Mouse (Mus musculus): ENCODE results near the gene Clec2e.
A peak's percentile ranks its signal among the peaks of the same experiment; 100 is the strongest.
"Not testable (repeated sequence)": the region's sequence is repeated elsewhere in the genome, so short reads cannot be mapped to it uniquely, and the experiment has no call there.

Clec2e gene

DNA sequence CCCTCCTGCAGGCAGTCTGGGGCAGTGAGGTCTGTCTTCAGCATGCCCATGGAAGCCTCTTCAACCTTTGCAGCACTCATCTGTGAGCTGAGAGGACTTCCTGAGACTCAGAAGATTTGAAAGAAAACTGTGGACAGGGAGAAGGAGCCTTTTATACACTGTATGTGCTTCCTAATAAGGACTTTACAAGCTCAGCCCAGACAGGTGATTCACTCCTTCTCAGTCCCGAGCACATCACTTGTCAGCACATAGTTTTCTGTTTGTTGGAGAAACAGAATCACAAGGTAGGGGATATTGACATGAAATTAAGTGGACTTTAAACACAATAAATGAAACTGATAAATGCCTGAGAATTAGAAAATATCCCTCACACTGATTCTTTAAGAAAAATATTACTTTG lies at the start of gene Clec2e:
Clec2e (minus strand) TSS at position 120 of the 400 bp plus-strand sequence.
- not testable (repeated sequence) for DNase-seq (ENCODE audit: low read depth)

DNA sequence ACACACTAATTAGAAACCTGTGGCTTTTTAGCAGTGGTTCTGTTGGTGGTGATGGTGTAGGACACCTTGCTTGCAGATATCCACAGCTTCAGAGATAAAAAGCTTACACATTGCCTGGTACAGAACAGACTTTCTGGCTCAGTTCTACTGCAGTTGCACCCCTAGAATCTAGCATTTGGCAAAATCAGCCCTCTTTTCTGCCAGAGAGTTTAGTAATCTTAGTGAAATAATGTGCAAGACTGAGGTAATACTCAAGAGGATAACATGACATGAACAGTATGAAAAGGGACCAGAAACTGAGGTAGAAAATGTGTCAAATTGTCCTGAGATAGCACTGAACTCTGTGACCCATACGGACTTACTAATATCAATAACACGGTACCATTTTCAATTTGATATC lies 46.1 kb upstream of the Clec2e start:
- no peak for DNase-seq (ENCODE audit: low read depth)

DNA sequence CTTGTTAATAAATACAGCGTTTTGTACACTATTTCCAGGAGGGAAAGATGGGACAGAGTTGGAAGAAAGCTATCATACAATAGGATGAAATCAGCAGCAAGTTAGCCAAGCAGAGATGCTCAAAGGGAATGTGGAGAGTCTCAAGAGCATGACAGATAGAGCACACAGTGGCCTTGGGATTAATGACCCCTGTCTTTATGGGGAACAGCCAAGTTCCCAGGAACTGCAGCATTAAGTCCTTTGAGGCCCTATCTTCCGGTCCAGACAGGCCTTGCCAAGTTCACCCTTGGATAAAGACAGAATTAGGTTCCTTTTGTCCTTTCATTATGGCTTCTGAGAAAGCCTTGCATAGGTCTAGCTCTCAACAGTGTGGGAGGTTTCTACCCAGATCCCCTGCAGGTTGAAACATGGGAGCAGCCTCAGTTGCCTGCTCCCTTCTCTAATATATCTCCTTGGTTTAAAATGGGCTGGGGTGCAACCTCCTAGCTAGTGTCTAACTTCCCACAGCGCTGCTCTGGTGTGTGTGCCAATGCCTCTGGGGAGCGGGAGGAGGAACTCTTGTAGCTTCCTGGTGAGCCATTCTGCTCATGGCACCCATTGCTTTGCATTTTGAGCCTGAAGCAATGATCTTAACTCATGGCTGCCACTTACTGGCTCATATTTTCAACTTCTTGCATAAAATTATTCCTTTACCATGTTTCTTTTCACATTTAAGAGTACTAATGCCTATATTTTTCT lies 32.1 kb upstream of the Clec2e start:
- DNase-seq (ENCODE audit: low read depth) = no peak

DNA sequence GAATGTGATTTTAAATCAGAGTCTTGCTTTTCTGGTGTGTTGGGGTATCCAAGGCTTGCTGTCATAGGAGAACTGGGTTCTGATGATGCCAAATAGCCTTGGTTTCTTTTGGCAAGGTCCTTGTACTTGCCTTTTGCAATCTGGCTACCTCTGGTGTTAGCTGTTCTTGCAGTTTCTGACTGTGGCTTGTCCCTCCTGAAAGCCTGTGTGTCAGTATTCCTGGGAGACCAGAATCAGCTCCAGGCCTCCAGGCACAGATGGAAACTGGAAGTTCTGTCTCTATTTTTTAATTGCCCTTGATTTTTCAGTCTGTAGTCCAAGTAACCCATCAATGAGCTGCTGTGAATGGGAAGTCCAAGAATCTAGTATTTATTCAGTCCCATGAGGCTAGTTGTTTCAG lies 26.1 kb upstream of the Clec2e start:
- DNase-seq (ENCODE audit: low read depth) = no peak

DNA sequence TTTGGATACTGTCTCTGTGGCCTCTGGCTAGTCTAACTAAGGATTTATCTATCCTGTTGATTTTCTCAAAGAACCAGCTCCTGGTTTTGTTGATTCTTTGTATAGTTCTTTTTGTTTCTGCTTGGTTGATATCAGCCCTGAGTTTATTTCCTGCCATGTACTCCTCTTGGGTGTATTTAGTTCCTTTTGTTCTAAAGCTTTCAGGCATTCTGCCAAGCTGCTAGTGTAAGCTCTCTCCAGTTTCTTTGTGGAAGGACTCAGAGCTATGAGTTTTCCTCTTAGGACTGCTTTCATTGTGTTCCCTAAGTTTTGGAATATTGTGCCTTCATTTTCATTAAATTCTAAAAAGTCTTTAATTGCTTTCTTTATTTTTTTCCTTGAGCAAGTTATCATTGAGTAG lies 23.8 kb upstream of the Clec2e start:
- peak; percentile 55 for DNase-seq (ENCODE audit: low read depth)

DNA sequence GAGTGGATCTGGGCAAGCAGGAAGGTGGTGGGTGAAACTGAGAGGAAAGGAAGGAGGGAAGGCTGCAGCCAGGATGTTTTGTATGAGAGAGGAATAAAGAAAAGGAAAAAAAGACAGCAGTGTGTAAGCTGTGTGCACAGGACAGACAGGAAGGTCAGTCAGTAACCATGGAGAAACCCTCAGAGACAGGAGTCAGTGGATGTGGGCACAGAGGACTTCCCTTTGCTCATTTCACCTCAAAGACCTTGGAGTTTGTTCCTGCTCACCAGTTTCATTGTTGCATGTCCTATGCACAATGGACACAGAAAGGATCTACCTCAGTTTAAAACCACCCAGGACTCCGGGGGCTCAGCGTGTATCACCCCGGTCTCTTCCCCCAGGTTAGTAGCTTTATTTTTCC lies 15.5 kb upstream of the Clec2e start:
- peak; percentile 61 for DNase-seq (ENCODE audit: low read depth)

DNA sequence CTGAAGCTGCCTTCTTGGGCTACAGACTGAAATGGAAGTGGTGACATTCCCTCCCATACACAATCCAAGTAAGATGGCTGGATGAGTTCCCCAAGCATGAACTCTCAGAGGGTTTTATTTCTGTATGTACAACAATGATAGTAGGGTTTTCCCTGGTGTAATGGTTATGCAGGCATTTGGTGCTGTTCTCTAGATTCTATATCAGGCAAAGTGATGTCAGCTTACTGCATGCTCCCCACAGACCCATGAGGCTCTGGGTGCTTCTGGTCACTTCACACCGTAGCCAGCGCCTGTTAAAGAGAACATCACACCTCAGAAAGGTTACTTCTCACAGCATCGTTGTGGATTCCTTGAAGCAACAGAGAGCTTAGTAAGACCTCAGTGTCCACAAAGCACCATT lies 13.5 kb upstream of the Clec2e start:
- not testable (repeated sequence) for DNase-seq (ENCODE audit: low read depth)

DNA sequence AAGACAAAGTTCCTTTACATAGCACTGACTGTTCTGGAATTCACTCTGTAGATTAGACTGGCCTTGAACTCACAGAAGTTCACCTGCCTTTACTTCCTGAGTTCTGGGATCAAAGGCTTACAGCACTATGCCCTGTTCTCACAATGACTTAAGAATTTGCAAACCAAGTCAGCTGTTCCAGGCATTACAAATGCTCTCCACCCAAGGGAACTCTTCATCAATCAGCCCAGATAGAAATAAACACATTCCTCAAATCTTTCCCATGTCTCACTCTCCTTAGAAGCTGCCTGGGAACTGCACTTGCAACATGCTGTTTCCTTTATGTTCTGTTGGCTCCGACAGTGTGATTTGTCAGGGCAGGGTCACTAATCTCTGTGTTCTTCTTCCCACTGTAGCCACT lies 13.1 kb upstream of the Clec2e start:
- no peak for DNase-seq (ENCODE audit: low read depth)

DNA sequence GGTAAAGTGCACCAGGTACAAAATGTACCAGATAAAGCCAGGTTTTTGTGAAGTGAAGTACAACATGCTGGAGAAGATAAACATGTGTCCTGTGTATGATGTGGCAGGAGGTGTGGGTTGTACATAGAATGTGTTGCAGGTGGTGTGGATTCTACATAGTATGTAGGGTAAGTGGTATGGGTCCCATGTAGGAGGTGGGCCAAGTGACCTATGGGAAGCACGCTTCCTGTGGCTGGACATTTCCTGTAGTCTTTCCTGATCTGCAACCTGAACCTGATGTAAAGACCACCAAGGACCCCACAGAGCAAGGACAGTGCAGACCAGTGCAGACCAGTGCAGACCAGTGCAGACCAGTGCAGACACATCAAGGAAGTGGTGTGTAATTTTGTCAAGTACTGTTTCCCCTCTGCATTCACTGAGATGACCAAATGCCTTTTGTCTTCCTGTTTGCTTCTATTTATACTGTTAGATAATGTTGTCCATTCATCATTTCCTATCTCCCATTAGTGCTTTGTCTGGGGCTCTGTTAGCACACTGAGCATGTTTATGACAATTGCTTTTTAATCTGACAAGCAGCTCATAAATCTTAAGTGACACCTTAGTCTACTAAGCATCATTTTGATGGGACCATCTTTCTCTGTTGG lies 12.4 kb upstream of the Clec2e start:
- peak; percentile 58 for DNase-seq (ENCODE audit: low read depth)

DNA sequence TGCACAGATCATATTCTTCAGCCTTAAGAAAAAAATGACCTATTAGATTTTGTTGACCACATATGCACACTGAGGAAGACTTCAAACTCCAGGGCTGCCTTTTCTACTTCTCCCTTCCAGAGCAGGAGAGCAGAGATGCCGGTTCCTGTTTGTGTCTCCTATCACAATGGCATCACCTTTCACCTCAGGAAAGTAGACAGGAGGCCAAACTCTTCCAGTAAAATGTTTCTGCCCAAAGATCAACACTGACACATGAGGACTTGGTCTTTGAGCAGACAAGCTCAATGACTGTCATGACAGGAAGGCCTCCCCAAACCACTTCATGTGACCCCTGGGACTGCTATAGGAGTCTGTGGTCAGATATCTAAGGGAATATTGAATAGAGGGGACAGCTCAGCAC lies 11.8 kb upstream of the Clec2e start:
- no peak for DNase-seq (ENCODE audit: low read depth)

DNA sequence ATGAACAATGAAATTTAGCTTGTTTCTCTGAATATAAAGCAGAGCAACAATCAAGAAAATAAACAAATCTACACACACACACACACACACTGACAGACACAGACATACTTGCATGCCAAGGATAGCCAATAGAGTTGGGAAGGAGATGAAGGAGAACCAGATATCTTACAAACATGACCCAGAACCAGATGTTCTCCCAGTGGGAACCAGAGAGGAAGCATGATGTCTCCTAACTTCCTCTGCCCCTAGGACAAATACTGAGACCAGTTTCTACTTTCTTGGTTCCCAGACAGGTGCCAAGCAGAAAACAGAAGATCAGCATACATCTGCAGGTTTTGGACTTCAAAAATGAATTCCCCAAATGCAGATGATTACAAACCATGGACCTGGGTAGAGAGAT lies 7.2 kb upstream of the Clec2e start:
- no peak for DNase-seq (ENCODE audit: low read depth)

DNA sequence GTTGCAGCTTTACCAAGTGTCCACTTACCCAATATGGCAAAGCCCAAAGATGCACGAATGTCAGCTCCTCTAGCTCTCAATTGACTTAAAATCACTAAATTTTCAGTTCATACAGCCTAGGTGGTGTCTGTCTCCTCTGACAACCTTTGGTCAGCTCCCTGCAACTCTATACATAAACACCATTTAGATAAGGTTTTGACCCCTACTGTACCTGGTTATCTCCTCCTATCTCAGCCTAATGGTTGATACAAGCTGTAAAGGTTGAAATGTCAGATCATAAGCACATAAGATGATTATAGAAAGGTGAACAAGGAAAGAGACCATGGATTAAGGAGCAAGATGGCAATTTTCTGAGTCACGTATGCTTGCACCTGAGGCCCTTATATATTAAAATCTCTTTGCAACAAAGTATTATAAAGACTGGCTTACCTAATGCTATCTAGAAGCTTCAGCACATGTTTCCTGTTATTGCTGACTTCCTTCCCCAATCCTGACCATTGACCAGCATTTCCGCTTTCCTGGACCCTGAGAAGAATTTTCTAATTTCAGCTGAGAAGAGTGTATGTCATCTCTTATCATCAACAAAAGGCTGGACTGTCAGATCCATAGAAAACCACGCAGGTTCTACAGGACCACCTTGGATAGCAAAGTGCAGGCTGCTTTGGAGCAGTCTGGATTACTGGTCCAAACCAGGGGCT lies 2.3 kb upstream of the Clec2e start:
- DNase-seq (ENCODE audit: low read depth) = peak; percentile 78

DNA sequence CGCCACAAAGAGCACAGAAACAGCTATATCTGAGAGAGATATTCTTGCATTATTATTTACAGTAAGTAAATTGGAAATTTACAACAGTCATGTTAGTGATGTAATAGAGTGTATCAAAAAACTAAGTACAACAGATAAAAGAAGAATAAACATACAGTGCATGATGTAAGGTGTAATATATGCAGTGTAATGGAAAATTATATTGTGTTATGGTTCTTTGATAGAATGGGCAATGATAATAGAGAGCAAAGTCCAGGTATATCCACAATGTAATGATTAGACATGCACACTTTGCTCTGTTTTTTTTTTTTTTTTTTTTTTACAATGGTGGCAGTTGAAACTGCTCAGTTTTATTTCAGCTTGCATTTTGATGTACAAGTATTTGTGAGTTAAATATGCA lies 891 bp upstream of the Clec2e start:
- no peak for DNase-seq (ENCODE audit: low read depth)

DNA sequence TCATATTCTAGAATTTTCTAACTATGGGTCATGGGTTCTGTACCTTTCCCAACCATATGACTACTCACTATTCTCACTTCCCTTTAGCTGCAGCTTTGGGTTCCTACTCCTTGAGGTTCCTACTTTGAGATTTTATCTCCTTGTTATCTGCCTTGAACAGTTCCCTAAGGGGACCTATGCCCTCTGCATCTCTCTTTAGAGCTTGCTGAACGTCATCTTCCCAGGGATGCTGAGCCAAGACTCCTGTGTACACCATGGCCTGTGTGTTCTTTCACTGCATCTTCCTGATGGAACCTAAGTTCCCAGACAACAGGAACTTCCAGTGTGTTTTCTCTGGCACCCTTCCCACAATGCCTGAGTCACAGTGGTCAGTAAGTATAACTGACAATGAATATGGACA lies 2.8 kb downstream of the Clec2e start:
- DNase-seq (ENCODE audit: low read depth) = peak; percentile 72

DNA sequence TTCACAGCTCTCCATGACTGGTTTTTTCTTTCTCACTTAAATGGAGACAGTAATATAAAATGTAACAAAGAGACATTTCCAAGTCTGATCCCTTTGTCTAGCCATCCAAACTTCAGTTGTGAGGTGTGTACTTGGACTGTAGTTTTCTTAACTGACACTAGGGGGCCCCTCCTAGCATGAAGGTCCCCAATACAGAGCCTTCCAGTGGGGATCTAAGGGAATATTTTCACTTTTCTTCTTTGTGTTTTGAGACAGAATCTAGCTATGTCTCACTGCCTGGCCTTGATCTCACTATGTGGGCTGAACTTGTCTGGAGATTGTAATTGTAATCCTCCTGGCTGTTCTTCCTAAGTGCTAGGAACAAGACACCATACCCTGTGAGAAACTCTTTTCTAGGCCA lies 5.5 kb downstream of the Clec2e start:
- peak; percentile 71 for DNase-seq (ENCODE audit: low read depth)

DNA sequence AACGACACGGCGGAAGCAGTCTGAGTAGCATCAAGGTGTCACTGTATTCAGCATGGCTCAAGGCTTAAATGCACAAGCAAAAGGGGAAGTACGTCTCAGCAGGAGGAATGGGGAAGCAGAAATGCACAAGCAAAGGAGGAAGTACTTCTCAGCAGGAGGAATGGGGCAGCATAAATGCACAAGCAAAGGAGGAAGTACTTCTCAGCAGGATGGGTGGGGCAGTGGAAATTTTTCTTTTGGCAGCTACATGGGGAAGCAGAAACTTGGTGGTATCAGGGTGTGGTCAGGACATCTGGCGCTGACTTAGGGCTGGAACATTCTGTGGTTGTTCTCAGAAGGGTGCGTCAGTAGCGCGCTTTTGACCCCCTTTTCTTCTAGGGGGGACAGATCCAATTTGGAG lies 12.1 kb downstream of the Clec2e start:
- DNase-seq (ENCODE audit: low read depth) = peak; percentile 42

DNA sequence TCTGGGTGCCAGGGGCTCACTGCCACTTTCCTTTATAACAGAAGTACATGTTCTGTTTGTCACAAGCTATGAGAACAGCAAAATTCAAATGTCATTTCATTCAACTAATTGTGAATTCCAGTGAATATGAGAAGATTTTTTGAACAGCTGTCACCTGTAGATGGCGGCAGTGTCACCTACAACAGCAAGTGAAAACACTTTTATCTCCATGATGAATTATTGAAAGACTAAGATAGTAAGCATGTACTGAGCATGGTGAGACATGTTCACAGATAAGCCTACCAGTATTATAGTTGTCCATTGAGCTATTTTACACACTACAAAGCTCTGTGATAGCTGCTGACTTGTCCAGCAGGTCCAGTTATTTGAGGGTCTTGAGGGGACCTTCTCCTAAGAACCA lies 12.6 kb downstream of the Clec2e start:
- DNase-seq (ENCODE audit: low read depth) = no peak

DNA sequence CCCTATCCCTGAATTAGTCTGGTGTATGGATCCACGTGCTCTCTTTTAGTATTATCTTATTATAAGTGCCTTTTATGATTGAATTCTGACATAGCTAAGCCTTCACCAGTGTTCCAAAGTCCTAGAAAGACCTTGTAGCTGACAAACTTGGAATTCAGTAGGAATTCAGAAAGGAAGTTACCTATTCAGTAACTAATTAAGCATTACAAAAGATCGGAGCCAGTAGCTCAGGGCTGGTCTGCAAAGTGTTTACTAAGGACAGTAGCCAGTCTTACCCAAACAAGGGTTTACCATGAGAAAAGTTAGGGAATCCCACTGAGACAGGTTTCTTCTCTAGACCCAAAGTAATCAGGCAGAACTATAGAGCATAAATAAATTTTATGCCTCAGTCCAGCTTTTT lies 14.7 kb downstream of the Clec2e start:
- DNase-seq (ENCODE audit: low read depth) = not testable (repeated sequence)

DNA sequence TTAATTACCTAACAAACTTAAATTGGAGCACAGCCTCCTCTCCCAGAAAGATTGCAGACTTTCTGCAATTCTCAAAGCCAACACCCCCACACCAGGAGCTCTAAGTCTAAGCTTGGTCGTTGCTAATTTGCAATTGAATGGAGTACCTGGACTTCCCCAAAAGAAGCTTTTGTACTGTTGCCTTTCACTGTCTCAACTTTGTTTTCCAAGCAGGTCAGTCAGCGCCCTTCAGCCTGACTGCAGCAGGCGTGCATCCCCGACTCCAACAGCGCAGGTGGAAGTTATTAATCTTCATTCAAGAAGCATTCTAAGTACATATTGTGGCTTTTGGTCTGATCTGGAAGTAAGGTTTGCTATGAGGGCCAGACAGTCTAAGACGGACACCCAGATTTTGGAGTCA lies 15.6 kb downstream of the Clec2e start:
- no peak for DNase-seq (ENCODE audit: low read depth)

DNA sequence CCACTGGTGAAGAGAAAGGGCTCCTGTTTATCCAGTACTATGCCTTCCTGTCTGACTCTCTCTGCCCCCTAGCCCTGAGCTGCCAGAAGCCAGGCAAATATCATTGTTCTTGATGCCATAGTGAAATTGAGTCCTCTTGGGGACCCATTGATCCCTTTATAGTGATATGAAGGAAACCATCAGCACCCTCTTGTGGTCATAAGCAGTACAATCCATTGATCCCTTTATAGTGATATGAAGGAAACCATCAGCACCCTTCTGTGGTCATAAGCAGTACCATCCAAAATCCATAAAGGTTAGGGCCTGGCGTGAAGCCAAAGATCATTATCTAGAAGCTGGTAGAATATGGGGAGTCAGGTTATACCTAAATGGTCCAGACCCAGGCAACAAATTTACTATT lies 33.7 kb downstream of the Clec2e start:
- peak; percentile 66 for DNase-seq (ENCODE audit: low read depth)

DNA sequence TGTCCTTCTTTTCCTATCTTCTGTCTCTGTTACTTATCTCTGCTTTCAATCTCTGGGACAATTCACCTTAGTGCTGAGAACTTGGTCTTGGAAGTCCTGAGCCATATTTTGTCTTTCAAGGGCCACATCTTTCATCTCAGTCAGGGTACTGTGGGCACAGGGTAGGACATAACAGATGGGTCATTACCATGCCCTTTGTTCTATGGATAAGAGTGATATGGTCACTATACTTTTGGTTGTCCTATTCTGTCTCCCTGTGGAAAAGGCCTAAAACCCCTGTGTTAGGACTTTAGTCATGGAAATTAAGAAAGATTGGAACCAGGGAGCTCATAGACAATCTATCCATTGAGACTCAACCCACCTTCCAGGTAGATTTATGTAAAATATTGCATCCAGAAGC lies 34.2 kb downstream of the Clec2e start:
- no peak for DNase-seq (ENCODE audit: low read depth)

DNA sequence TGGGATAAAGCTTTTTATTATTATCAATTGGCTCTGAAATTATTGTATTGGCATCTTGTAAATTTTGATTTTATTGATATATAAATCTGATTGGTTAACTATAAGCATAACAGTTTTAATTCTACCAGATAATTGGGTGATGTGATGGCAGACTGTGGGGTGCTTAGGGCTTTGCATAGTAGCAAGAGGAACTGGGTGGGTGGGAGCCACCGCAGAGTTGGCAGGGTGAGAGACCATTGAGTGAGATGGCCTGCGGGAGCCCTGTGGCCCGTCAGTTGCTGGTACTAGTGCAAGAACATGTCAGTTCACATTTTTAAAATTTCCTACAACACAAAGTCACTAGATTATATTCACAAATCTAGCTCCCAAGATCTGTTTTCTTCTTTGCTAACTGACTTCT lies 34.9 kb downstream of the Clec2e start:
- DNase-seq (ENCODE audit: low read depth) = no peak

DNA sequence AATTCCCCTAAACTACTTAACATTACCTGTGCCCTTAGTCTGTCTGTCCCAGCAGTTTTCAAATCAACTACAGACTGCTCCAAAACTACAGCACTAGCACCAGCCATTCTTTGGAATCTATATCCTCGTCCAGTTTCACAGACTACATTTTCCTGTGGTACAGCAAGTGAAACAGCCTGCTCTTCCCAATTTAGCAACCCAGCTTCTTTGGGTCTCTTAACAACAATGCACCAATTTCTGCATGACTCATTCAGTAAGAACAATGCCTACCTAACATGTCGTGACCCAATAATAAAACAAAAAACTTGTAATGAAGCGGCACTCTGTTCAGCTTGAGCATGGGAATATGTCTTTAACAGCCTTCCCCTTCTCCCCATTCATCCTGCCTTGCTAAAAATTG lies 35.3 kb downstream of the Clec2e start:
- DNase-seq (ENCODE audit: low read depth) = peak; percentile 34

All from 416B (cell line).